Mouse (Mus musculus) forebrain, embryonic 16.5 days (tissue): ENCODE data around the gene Myo1e. TPM values are rescaled to one million over a fixed set of nuclear protein-coding genes. Genes with fewer than 3 reads are reported as not detected.

ENCODE experiments used
- ATAC-seq: fragments of 200-750 bp; cut with Nextera tagmentation; 2 replicates; pipeline ENCODE4 v1.8.0; 2017; ENCODE audit warnings: mild to moderate bottlenecking, moderate library complexity
- H3K27ac ChIP-seq: fragments of 300-500 bp; sonication (generic); 2 replicates; pipeline ENCODE4 v1.5.1; 2014; ENCODE audit warnings: low read length, control low read depth
- H3K27me3 ChIP-seq: fragments of 300-500 bp; sonication (generic); replicated peaks from 2 replicates; pipeline ENCODE4 v1.6.1; 2014; ENCODE audit warnings: low read length; ENCODE audit not compliant: control insufficient read depth, insufficient read depth
- H3K36me3 ChIP-seq: fragments of 300-500 bp; sonication (generic); 2 replicates; pipeline ENCODE4 v1.6.1; 2014; ENCODE audit not compliant: control insufficient read depth, insufficient read depth
- H3K4me1 ChIP-seq: fragments of 300-500 bp; sonication (generic); replicated peaks from 2 replicates; pipeline ENCODE4 v1.6.1; 2014; ENCODE audit warnings: low read length; ENCODE audit not compliant: control insufficient read depth, insufficient read depth
- H3K4me2 ChIP-seq: fragments of 300-500 bp; sonication (generic); 2 replicates; pipeline ENCODE4 v1.6.1; 2014; ENCODE audit warnings: mild to moderate bottlenecking, low read length, control low read depth
- H3K4me3 ChIP-seq: fragments of 300-500 bp; sonication (generic); replicated peaks from 2 replicates; pipeline ENCODE4 v1.5.1; 2014; ENCODE audit warnings: mild to moderate bottlenecking, low read length, control low read depth
- H3K9ac ChIP-seq: fragments of 300-500 bp; sonication (generic); replicated peaks from 2 replicates; pipeline ENCODE4 v1.6.1; 2014; ENCODE audit warnings: low read depth, low read length, control low read depth
- H3K9me3 ChIP-seq: fragments of 300-500 bp; sonication (generic); 2 replicates; pipeline ENCODE4 v1.6.1; 2016; ENCODE audit warnings: low read length; ENCODE audit not compliant: control insufficient read depth
- WGBS: fragments of 180-500 bp; shearing (Covaris S2); extraction: QIAGEN DNeasy Blood & Tissue Kit; methylation state at CpG from one replicate; pipeline ENCODE4 v1.1.7; 2014; 5-methylcytosine and 5-hydroxymethylcytosine counted together
- polyA plus RNA-seq: library from polyadenylated mRNA; unstranded; fragments of >200 nt; fragmentation: Nextera tagmentation; extraction: Ambion mirVana; gene quantifications from 2 replicates; pipeline ENCODE4 v1.2.1, GENCODE M21; 2015

The Myo1e gene
- polyA plus RNA-seq, 1 experiment from 2014 or later = 5.8 TPM

DNA sequence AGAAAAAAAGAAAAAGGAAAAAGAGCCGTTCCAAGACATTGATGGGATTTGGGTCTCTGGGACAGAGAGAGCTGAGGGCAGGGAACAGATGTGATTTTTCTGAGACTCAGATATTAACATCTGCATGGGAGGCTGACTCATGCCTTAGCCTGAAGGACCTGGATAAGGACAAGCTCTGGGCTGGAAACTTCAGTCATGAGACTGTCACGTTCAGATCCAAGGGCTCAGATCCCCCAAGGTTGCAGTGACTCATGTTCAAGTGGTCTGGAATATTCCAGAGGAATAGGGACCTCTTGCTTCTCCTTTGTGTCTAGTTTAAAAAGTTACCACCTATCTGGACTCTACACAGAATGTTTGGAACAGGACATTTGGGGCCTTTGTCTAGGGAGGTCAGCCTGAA lies 142.1 kb downstream of the Myo1e start:
- Histone ChIP-seq H3K4me1 (no peaks in the 10 kb centered on the region), H3K9ac (no peak overlapping the region), H3K36me3 (no peaks in the 10 kb centered on the region), H3K27ac (no peak overlapping the region), H3K4me3 (no peak overlapping the region), H3K27me3 (no peaks in the 10 kb centered on the region), H3K9me3 (no peaks in the 10 kb centered on the region), H3K4me2 (no peak overlapping the region)
- WGBS = 88% methylated on average over 2 of the region's 2 CpGs
- ATAC-seq = no peak

DNA sequence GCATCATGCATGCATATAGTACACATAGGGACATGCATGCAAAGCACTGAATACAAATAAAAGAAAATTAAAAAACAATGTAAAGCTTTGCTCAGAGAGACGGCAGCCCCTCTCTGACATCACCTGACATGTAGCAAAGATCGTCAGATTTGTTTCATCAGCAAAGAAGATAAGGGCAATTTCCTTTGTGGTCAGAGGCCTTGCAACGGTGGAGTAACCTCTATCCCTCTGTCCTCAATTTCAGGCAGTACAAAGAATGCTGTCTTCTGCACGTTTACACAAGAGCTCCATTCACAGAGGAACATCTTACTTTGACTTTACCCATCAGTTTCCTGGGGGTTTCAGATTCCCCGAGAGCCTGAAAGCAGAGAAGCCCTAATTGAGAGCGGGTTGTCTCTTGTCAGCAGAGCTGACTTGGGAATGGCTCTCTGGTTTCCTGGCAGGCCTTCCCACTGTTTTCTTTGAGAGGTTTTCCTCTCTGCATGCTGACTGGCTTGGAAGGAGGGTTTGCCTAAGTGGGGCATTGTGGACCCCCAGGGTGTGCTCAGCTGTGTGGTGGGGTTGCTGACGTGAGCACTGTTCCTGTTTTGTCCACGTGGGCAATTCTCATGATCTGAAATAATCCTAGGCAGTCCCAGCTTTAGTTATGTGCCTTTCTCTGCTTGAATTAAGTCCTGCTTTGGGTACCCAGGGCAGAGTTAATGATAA lies 144.6 kb downstream of the Myo1e start:
- WGBS = 37% methylated on average over 8 of the region's 8 CpGs
- no peak for ATAC-seq
- Histone ChIP-seq H3K36me3 (no peaks in the 10 kb centered on the region), H3K4me3 (no peak overlapping the region), H3K27ac (no peak overlapping the region), H3K9ac (no peak overlapping the region), H3K4me2 (no peak overlapping the region), H3K27me3 (no peaks in the 10 kb centered on the region), H3K4me1 (no peaks in the 10 kb centered on the region), H3K9me3 (no peaks in the 10 kb centered on the region)

DNA sequence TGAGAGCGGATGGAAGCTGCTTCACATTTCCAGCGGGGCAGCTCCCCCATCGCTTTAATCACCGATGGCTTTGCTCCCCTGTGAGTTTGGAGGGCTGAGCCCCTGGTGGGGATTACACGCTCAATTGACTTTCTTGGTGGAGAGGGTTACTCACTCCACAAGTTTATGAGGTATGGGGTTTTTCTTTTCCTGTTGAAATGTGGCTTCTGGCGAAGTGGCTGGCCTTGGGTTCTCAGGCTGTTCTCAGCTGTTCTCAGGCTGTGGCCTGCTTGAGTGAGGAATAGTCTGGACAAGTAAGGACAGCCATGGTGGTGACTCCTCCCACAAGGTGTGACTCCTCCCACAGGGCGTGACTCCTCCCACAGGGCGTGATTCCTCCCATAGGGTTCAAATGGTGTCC lies 149.1 kb downstream of the Myo1e start:
- H3K27ac ChIP-seq = no peak overlapping the region
- H3K9me3 ChIP-seq = no peaks in the 10 kb centered on the region; the same call in 1 of the 2 replicates
- no peaks in the 10 kb centered on the region for H3K4me1 ChIP-seq
- H3K4me2 ChIP-seq = no peak overlapping the region
- H3K4me3 ChIP-seq = no peak overlapping the region
- ATAC-seq = no peak
- no peaks in the 10 kb centered on the region for H3K27me3 ChIP-seq
- 45% methylated on average over 8 of the region's 8 CpGs for WGBS
- H3K9ac ChIP-seq = no peak overlapping the region
- no peaks in the 10 kb centered on the region for H3K36me3 ChIP-seq

- no peak overlapping the region for H3K4me2 ChIP-seq
- no peak for ATAC-seq
- H3K36me3 ChIP-seq = no peaks in the 10 kb centered on the region
- 92% methylated on average over 2 of the region's 2 CpGs for WGBS
- no peak overlapping the region for H3K9ac ChIP-seq
- H3K27ac ChIP-seq = no peak overlapping the region
- H3K4me1 ChIP-seq = no peaks in the 10 kb centered on the region
- H3K27me3 ChIP-seq = no peaks in the 10 kb centered on the region
- H3K9me3 ChIP-seq = no peaks in the 10 kb centered on the region; the same call in 1 of the 2 replicates
- H3K4me3 ChIP-seq = no peak overlapping the region
Observed at GRCm38 (mm10) chr9:70359402-70360131, 152.4 kb downstream of the Myo1e start.

GRCm38 (mm10) chr9:70364741-70365140 lies 157.6 kb downstream of the Myo1e start:
- Histone ChIP-seq H3K27ac (no peak overlapping the region), H3K4me1 (no peaks in the 10 kb centered on the region), H3K27me3 (no peaks in the 10 kb centered on the region), H3K36me3 (no peaks in the 10 kb centered on the region), H3K4me3 (no peak overlapping the region), H3K9ac (no peak overlapping the region), H3K9me3 (no peaks in the 10 kb centered on the region), H3K4me2 (no peak overlapping the region)
- 90% methylated on average over 8 of the region's 8 CpGs for WGBS
- ATAC-seq = no peak

GRCm38 (mm10) chr9:70365915-70366314 lies 158.8 kb downstream of the Myo1e start:
- 89% methylated on average over 2 of the region's 2 CpGs for WGBS
- H3K27me3 ChIP-seq = no peaks in the 10 kb centered on the region
- no peaks in the 10 kb centered on the region for H3K4me1 ChIP-seq

DNA sequence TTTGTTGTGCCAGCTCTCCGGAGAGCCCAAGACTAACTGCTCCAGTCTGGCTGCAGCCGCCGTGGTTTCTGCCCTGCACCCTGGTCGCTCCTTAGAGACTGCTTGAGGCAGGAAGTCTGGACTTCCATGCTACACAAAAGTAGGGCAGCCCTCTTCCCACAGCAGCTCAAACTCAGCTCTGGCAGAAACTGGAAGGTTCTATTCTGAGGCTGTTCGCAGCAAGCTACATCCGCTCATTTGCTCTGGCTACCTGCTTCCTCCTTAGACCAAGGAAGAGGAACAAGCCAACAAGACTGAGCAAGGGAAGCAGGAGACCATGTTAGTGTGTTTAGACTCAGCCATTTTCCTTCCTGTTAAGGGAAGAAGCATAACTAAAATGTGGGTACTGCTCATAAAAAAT lies 159.7 kb downstream of the Myo1e start:
- Histone ChIP-seq H3K4me1 (no peaks in the 10 kb centered on the region), H3K9me3 (no peaks in the 10 kb centered on the region), H3K4me2 (no peak overlapping the region), H3K4me3 (no peak overlapping the region), H3K36me3 (no peaks in the 10 kb centered on the region), H3K27me3 (no peaks in the 10 kb centered on the region), H3K27ac (no peak overlapping the region), H3K9ac (no peak overlapping the region)
- ATAC-seq = no peak
- WGBS = 88% methylated on average over 6 of the region's 6 CpGs

More at GRCm38 (mm10) chr9:70365915-70366314, 158.8 kb downstream of the Myo1e start:
- H3K9me3 ChIP-seq = no peaks in the 10 kb centered on the region
- H3K4me2 ChIP-seq = no peak overlapping the region
- H3K4me3 ChIP-seq = no peak overlapping the region
- no peak for ATAC-seq
- H3K9ac ChIP-seq = no peak overlapping the region
- no peaks in the 10 kb centered on the region for H3K36me3 ChIP-seq
- no peak overlapping the region for H3K27ac ChIP-seq

- no peak overlapping the region for H3K27ac ChIP-seq
- H3K4me2 ChIP-seq = no peak overlapping the region
- no peaks in the 10 kb centered on the region for H3K27me3 ChIP-seq
- no peaks in the 10 kb centered on the region for H3K9me3 ChIP-seq
- 86% methylated on average over 5 of the region's 5 CpGs for WGBS
- no peaks in the 10 kb centered on the region for H3K4me1 ChIP-seq
- no peak overlapping the region for H3K4me3 ChIP-seq
- H3K36me3 ChIP-seq = no peaks in the 10 kb centered on the region
- ATAC-seq = no peak
- H3K9ac ChIP-seq = no peak overlapping the region
Observed at GRCm38 (mm10) chr9:70371638-70372037, 164.5 kb downstream of the Myo1e start.

DNA sequence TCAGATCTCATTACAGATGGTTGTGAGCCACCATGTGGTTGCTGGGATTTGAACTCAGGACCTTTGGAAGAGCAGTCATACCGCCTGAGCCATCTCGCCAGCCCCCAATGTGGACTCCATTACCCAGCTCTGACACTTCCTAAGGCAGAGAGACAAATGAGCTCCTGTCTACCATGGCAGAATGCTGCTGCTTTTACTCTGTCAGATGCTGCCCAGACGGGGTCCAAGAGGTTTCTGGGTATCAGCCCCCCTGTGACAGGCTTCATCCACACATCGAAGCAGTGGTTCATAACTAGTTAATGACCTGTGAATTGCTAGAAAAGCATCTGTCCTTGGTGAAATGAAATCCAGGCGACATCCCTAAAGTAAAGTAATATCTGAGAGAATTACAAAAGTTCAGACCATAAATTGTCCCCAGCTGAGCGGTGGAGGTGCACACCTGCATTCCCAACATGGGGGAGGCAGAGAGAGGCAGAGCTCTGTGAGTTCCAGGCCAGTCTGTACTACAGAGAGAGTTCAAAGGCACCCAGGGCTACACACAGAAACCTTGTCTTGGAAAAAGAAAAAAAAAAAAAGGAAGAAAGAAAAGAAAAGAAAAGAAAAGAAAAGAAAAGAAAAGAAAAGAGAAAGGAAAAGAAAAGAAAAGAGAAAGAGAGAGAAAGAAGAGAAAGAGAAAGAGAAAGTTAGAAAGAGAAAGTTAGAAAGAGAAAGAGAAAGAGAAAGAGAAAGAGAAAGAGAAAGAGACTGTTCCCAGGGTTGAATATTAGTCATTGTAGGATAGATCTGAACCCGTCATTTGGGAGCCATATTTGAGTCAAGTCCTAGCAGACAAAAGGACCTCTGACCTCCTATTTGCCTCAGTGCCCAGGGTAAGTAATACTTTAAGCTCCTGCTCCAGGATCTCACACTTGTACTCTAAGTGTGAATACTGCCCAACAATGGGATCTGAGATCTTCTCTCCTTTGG lies 172.6 kb downstream of the Myo1e start:
- no peaks in the 10 kb centered on the region for H3K4me1 ChIP-seq
- 87% methylated on average over 7 of the region's 7 CpGs for WGBS
- no peaks in the 10 kb centered on the region for H3K9me3 ChIP-seq
- H3K36me3 ChIP-seq = no peaks in the 10 kb centered on the region
- ATAC-seq = no peak
- H3K4me3 ChIP-seq = no peak overlapping the region
- no peak overlapping the region for H3K4me2 ChIP-seq
- no peak overlapping the region for H3K9ac ChIP-seq
- no peak overlapping the region for H3K27ac ChIP-seq
- H3K27me3 ChIP-seq = no peaks in the 10 kb centered on the region
